Mouse (Mus musculus) testis, adult 2 months (tissue): ENCODE data around the gene Gng7. TPM values are rescaled to one million over a fixed set of nuclear protein-coding genes. Genes with fewer than 3 reads are reported as not detected.
A peak's percentile ranks its signal among the peaks of the same experiment; 100 is the strongest.
"Not testable (repeated sequence)": the region's sequence is repeated elsewhere in the genome, so short reads cannot be mapped to it uniquely, and the experiment has no call there.

ENCODE experiments used
- H3K27ac ChIP-seq: fragments of 200-500 bp; 2 replicates; pipeline ENCODE4 v1.5.1; 2012; ENCODE audit warnings: low read depth, low read length; ENCODE audit not compliant: control insufficient read depth, insufficient read depth
- H3K27me3 ChIP-seq: fragments of 200-500 bp; 2 replicates; pipeline ENCODE4 v1.6.1; 2012; ENCODE audit warnings: mild to moderate bottlenecking, low read length, moderate library complexity; ENCODE audit not compliant: control insufficient read depth, insufficient read depth
- H3K36me3 ChIP-seq: fragments of 200-500 bp; 2 replicates; pipeline ENCODE4 v1.6.1; 2012; ENCODE audit warnings: mild to moderate bottlenecking, low read length; ENCODE audit not compliant: control insufficient read depth, insufficient read depth
- H3K4me1 ChIP-seq: fragments of 200-500 bp; 2 replicates; pipeline ENCODE4 v1.6.1; 2012; ENCODE audit warnings: low read length; ENCODE audit not compliant: control insufficient read depth, insufficient read depth
- H3K4me3 ChIP-seq: fragments of 200-500 bp; 2 replicates; pipeline ENCODE4 v1.5.1; 2012; ENCODE audit warnings: low read depth, mild to moderate bottlenecking, low read length, moderate library complexity, mixed read lengths; ENCODE audit not compliant: control insufficient read depth
- CTCF ChIP-seq: fragments of 200-500 bp; IDR thresholded peaks from 2 replicates; pipeline ENCODE4 v1.5.1; 2012; ENCODE audit warnings: low read depth, mild to moderate bottlenecking, inconsistent platforms, low read length, moderate library complexity; ENCODE audit not compliant: control insufficient read depth, insufficient read depth, insufficient replicate concordance
- POLR2A ChIP-seq: fragments of 200-500 bp; IDR thresholded peaks from 2 replicates; pipeline ENCODE4 v1.6.1; 2012; ENCODE audit warnings: low read depth, mild to moderate bottlenecking, inconsistent platforms, low read length, moderate library complexity; ENCODE audit not compliant: control insufficient read depth
- polyA plus RNA-seq: library from polyadenylated mRNA; depleted of rRNA; stranded (reverse); fragments of >200 nt; gene quantifications from 2 replicates; pipeline ENCODE4 v1.2.3, GENCODE M21; 2012

Gene Gng7
- polyA plus RNA-seq, 1 experiment, result 1.0 TPM

DNA sequence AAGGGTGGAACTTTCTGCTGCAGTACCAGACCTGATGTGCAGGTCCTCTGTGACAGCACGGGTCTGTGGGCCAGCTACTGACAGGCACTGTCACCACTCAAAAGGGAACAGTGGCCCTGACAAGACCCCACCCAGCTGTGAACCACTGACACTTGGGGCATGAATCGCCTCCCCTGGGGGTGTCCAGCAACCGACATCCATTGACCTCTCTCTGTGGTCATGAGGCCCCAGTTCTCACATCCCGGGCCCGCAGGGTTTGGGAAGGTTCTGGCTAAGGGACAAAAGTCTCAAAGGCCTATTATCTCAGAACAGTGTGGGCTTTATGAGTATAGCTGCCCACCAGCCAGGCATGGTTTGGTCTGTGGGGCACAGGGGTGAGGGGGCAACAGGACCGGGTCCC is 40.4 kb upstream of the Gng7 start:
- H3K27ac ChIP-seq, result no peak overlapping the region
- no peak overlapping the region for H3K4me3 ChIP-seq
- TF ChIP-seq CTCF, result no peak
- TF ChIP-seq POLR2A, result no peak
- no peaks in the 10 kb centered on the region for H3K27me3 ChIP-seq
- no peaks in the 10 kb centered on the region; the same call in 1 of the 2 replicates for H3K36me3 ChIP-seq
- peaks cover 5% of the 10 kb centered on the region for H3K4me1 ChIP-seq

DNA sequence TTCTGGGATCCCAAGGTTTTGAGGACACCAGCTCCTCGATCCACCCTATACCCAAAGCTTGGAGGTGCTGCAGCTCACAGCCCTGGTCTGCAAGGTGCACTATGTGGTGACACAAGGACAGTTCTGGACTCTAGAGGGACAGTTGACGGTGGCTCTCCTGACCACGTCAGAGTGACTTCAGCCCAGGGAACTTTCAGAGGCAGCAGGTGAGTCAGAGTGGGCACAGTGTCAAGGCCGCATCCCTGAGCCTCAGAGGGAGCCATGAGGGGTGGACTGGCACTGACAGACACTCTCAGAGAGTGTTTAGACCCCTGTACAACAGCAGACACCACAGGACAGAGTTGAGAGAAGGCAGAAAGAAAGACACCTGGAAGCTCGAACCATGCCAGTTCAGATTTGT is 37.8 kb upstream of the Gng7 start:
- H3K36me3 ChIP-seq, result no peaks in the 10 kb centered on the region; the same call in none of the 2 replicates
- H3K27ac ChIP-seq, result no peak overlapping the region
- H3K27me3 ChIP-seq, result no peaks in the 10 kb centered on the region
- no peak overlapping the region for H3K4me3 ChIP-seq
- no peaks in the 10 kb centered on the region for H3K4me1 ChIP-seq
- no peak for TF ChIP-seq POLR2A
- TF ChIP-seq CTCF, result no peak

DNA sequence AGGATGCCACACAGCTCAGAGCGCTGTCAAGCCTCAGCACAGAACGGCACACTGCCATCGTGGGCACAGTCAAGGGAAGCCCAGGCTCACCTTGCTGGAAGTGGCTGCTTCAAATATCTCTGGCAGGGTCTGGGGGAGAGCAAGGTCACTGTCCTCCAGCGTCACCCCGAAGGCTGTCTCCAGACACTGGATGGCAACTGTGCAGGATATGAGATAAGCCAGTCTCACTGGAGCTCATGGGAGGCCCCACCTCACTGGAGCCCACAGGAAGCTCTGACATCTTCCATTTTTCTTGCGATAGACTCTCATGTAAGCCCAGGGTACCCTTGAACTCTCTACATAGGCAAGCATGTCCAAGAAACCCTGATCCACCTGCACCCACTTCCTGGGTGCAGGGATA is 36.4 kb upstream of the Gng7 start:
- H3K27ac ChIP-seq, result no peak overlapping the region

DNA sequence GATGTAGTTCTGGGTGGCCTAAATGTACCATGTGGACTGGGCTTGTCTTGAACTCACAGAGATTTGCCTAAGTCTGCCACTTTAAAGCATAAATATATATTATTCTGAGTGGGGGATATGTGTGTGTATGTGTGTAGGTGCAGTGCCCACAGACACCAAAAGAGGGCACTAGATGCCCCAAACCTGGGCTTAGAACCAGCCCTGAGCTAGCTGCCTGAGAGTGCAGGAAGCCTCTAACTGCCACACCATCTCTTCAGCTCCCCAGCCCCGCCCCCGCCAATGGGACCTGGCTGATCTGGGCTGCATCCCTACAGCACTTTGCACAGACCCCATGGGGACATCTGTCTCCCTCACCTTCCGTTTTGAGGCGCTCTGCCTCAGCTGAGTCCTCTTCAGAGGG is 35.9 kb upstream of the Gng7 start:
- H3K27ac ChIP-seq, result no peak overlapping the region
- no peak for TF ChIP-seq POLR2A
- peak; percentile 13; the same call in 1 of the 2 replicates for TF ChIP-seq CTCF
- no peak overlapping the region for H3K4me3 ChIP-seq
- H3K27me3 ChIP-seq, result no peaks in the 10 kb centered on the region
- peaks cover 3% of the 10 kb centered on the region for H3K36me3 ChIP-seq
- H3K4me1 ChIP-seq, result no peaks in the 10 kb centered on the region

More for the DNA sequence above, 36.4 kb upstream of the Gng7 start:
- no peak for TF ChIP-seq CTCF
- no peak for TF ChIP-seq POLR2A
- Histone ChIP-seq H3K36me3 (peaks cover under 1% of the 10 kb centered on the region), H3K27me3 (no peaks in the 10 kb centered on the region), H3K4me3 (no peak overlapping the region), H3K4me1 (no peaks in the 10 kb centered on the region)

DNA sequence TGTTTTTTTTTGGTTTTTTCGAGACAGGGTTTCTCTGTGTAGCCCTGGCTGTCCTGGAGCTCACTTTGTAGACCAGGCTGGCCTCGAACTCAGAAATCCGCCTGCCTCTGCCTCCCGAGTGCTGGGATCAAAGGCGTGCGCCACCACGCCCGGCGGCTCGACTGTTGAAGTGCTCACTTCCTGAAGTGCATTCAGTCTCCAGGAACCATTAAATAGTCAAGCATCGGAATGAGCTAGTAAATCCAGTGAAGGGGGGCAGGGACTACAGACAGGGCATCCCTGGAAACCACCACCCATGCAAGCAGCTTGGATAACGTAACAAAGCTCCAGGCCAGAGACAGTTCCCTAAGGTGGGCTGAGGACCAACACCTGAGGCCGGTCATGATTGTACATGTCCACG is 30.5 kb upstream of the Gng7 start:
- not testable (repeated sequence) for H3K4me1 ChIP-seq, H3K27ac ChIP-seq, H3K27me3 ChIP-seq, H3K36me3 ChIP-seq, H3K4me3 ChIP-seq

DNA sequence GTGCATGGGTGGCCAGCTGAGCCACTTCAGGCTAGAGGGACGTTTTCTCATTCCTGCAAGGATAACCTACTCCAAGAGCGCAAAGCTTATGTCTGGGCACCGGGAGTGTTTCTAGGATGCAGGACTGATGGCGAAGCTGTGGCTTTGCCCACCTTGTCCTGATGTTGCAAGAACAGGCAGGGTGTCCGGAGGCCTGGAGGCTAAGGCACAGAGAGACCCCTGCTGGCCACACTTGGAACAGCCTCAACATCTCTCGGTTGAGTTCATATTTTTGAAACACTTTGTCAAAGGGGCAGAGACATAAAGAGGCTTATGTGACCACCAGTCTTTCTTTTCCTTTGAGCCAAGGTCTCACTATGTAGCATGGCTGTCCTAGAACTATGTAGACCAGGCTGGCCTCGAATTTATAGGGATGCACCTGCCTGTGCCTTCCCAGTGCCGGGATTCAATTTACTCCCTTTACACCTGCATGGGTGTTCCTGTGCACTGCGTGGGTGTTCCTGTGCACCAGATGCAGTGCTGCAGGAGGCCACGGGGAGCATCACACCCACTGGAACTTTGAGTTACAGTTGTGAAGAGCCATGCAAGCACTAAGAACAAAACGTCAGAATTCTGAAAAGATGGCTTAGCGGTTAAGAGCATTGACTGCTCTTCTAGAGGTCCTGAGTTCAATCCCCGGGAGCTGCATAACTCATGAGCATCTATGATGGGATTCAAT is 26.9 kb upstream of the Gng7 start:
- Histone ChIP-seq H3K27ac (no peak overlapping the region), H3K4me3 (no peak overlapping the region), H3K27me3 (no peaks in the 10 kb centered on the region), H3K36me3 (peaks cover 8% of the 10 kb centered on the region), H3K4me1 (no peaks in the 10 kb centered on the region)
- TF ChIP-seq POLR2A (no peak), CTCF (peak; percentile 74)

DNA sequence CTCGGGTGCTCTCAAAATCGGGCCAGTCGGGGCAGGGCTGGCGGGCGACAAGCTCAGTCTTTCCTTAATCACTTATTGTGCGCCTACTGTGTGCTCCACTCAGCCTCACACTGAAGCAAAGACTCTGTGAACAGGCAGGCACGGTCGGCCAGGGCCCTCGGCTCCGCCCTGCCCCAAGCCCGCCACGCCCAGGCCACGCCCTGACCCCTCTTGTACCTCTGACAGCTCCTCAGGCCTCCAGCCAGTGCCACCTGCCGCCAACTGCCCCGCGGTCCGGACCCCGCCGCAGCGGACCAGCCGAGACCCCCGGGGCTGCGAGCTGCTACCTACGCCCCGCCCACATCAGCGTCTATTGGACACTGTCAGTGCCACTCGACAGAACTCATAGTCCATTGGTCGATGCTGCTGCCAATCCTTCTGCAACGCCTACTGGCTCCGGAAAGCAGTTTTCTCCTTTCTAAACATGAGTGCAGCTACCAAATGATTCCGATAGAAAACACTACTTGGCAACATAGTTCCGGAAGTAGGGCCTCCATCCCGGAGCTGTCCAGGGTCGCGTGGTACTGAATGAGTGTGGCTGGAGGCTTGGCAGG is 22.3 kb upstream of the Gng7 start, which contains the start of gene Slc39a3:
TSS of gene Slc39a3 (minus strand) at position 439 of the 593 bp plus-strand sequence.
- Histone ChIP-seq H3K27ac (peak within 1 kb of the TSS; percentile 69), H3K4me1 (no peaks in the 10 kb centered on the region), H3K27me3 (no peaks in the 10 kb centered on the region), H3K4me3 (peak within 1 kb of the TSS; percentile 88), H3K36me3 (no peaks in the 10 kb centered on the region)
- no peak for TF ChIP-seq CTCF
- TF ChIP-seq POLR2A, result peak; percentile 57

DNA sequence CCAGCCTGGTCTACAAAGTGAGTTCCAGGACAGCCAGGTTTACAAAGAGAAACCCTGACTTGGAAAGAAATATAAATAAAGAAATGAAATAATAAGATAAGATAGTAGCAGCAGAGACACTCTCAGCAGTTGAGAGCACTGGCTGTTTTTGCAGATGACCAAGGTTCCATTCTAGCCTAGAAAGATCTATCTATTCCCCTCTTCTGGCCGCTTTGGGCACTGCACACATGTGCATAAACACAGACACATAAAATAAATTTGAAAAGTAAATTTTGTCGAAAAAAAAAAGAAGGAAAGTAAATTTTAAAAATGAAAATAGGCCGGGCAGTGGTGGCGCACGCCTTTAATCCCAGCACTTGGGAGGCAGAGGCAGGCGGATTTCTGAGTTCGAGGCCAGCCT is 21.5 kb upstream of the Gng7 start:
- Histone ChIP-seq H3K27ac (no peak overlapping the region), H3K4me3 (no peak overlapping the region), H3K36me3 (no peaks in the 10 kb centered on the region), H3K27me3 (no peaks in the 10 kb centered on the region), H3K4me1 (no peaks in the 10 kb centered on the region)
- TF ChIP-seq CTCF (no peak), POLR2A (no peak)
